Mouse (Mus musculus) lung, adult 2 months (tissue): ENCODE data around the gene Rbfox2.

Experiments
- CTCF ChIP-seq: fragments of 200-500 bp; IDR thresholded peaks from 2 replicates; pipeline ENCODE4 v1.5.1; 2011; ENCODE audit warnings: mild to moderate bottlenecking, low read length, control low read depth; ENCODE audit not compliant: insufficient read depth
- POLR2A ChIP-seq: fragments of 200-500 bp; IDR thresholded peaks from 2 replicates; pipeline ENCODE4 v1.6.1; 2011; ENCODE audit warnings: low read depth, mild to moderate bottlenecking, control low read depth, low read length, borderline replicate concordance; ENCODE audit errors: extremely low read depth

- no peak for TF ChIP-seq CTCF
- TF ChIP-seq POLR2A, result no peak
Measured at GRCm38 (mm10) chr15:77149551-77149950, 157.3 kb downstream of the Rbfox2 start.
